Mouse (Mus musculus) forebrain, embryonic 11.5 days (tissue): Measurements from ENCODE around the gene Gm266. TPM values are rescaled to one million over a fixed set of nuclear protein-coding genes. Genes with fewer than 3 reads are reported as not detected.

ENCODE experiments used
- ATAC-seq: fragments of 200-750 bp; cut with Nextera tagmentation; replicated peaks from 2 replicates; pipeline ENCODE4 v1.8.0; 2017; ENCODE audit warnings: moderate TSS enrichment; ENCODE audit not compliant: low FRiP score
- DNase-seq: peaks from one replicate; pipeline ENCODE4 v3.0.0-alpha.2; 2017; ENCODE audit warnings: low spot score
- H3K27ac ChIP-seq: fragments of 300-500 bp; sonication (generic); 2 replicates; pipeline ENCODE4 v1.5.1; 2014; ENCODE audit warnings: low read depth, low read length
- H3K27me3 ChIP-seq: fragments of 300-500 bp; sonication (generic); 2 replicates; pipeline ENCODE4 v1.6.1; 2014; ENCODE audit warnings: mild to moderate bottlenecking, low read length, mixed read lengths; ENCODE audit not compliant: control insufficient read depth, insufficient read depth
- H3K36me3 ChIP-seq: fragments of 300-500 bp; sonication (generic); 2 replicates; pipeline ENCODE4 v1.6.1; 2014; ENCODE audit warnings: mild to moderate bottlenecking, low read length, moderate library complexity, mixed read lengths; ENCODE audit not compliant: control insufficient read depth, insufficient read depth
- H3K4me1 ChIP-seq: fragments of 300-500 bp; sonication (generic); replicated peaks from 2 replicates; pipeline ENCODE4 v1.6.1; 2014; ENCODE audit warnings: low read length, mixed read lengths; ENCODE audit not compliant: control insufficient read depth, insufficient read depth
- H3K4me2 ChIP-seq: fragments of 300-500 bp; sonication (generic); 2 replicates; pipeline ENCODE4 v1.6.1; 2014; ENCODE audit warnings: low read depth, mild to moderate bottlenecking, low read length, moderate library complexity, mixed read lengths; ENCODE audit not compliant: severe bottlenecking
- H3K4me3 ChIP-seq: fragments of 300-500 bp; sonication (generic); 2 replicates; pipeline ENCODE4 v1.5.1; 2014; ENCODE audit warnings: low read depth, low read length
- H3K9ac ChIP-seq: fragments of 300-500 bp; sonication (generic); 2 replicates; pipeline ENCODE4 v1.6.1; 2014; ENCODE audit warnings: low read length
- H3K9me3 ChIP-seq: fragments of 300-500 bp; sonication (generic); 2 replicates; pipeline ENCODE4 v1.6.1; 2016; ENCODE audit warnings: low read length, mixed read lengths; ENCODE audit not compliant: control insufficient read depth
- WGBS: fragments of 180-500 bp; shearing (Covaris S2); extraction: QIAGEN DNeasy Blood & Tissue Kit; methylation state at CpG from one replicate; pipeline ENCODE4 v1.1.7; 2014; 5-methylcytosine and 5-hydroxymethylcytosine counted together
- polyA plus RNA-seq: library from polyadenylated mRNA; unstranded; fragments of >200 nt; fragmentation: Nextera tagmentation; extraction: Ambion mirVana; gene quantifications from 2 replicates; pipeline ENCODE4 v1.2.1, GENCODE M21; 2014

Gene Gm266
- polyA plus RNA-seq, 1 experiment from 2014 or later: 4.7 TPM

GRCm38 (mm10) chr12:111519821-111520220 lies 34.2 kb upstream of the Gm266 start:
- ATAC-seq (no peak), DNase-seq (no peak)
- no peak overlapping the region for H3K9ac ChIP-seq
- H3K4me3 ChIP-seq: no peak overlapping the region
- H3K9me3 ChIP-seq: peaks cover 4% of the 10 kb centered on the region; the same call in 1 of the 2 replicates
- H3K27ac ChIP-seq: no peak overlapping the region
- H3K4me1 ChIP-seq: no peaks in the 10 kb centered on the region
- no peaks in the 10 kb centered on the region for H3K27me3 ChIP-seq
- 75% methylated on average over 5 of the region's 5 CpGs for WGBS
- H3K36me3 ChIP-seq: no peaks in the 10 kb centered on the region
- H3K4me2 ChIP-seq: no peak overlapping the region

DNA sequence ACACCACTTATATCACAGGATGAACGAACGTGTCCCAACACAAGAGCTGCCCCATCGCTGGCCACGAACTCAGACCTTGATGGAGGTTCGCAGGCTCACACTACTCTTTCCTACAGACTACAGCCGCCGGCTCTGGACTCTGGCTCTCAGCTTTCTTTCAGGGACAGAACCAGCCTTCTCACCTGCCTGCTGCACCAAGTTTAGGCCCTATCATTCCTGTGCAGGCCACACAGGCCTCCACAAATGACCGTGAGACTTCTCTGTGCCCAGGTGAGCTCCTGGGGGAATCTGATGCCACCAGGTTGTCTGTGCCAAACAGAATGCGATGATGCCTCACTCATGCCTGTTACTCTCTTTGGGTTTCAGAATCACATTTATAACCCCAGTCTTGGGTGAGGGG lies 32.8 kb upstream of the Gm266 start:
- Histone ChIP-seq H3K4me3 (no peak overlapping the region), H3K9me3 (peaks cover 4% of the 10 kb centered on the region; the same call in 1 of the 2 replicates), H3K36me3 (no peaks in the 10 kb centered on the region), H3K4me2 (no peak overlapping the region), H3K27me3 (no peaks in the 10 kb centered on the region), H3K9ac (no peak overlapping the region), H3K27ac (no peak overlapping the region), H3K4me1 (no peaks in the 10 kb centered on the region)
- WGBS: 92% methylated on average over 9 of the region's 9 CpGs
- no peak for DNase-seq
- ATAC-seq: no peak

- ATAC-seq (no peak), DNase-seq (no peak)
- H3K4me1 ChIP-seq: no peaks in the 10 kb centered on the region
- H3K9ac ChIP-seq: no peak overlapping the region
- no peak overlapping the region for H3K27ac ChIP-seq
- H3K9me3 ChIP-seq: peaks cover 4% of the 10 kb centered on the region; the same call in 1 of the 2 replicates
- WGBS: 72% methylated on average over 4 of the region's 4 CpGs
- H3K27me3 ChIP-seq: no peaks in the 10 kb centered on the region
- H3K36me3 ChIP-seq: no peaks in the 10 kb centered on the region
- no peak overlapping the region for H3K4me2 ChIP-seq
- H3K4me3 ChIP-seq: no peak overlapping the region
These were observed 32.3 kb upstream of the Gm266 start for GRCm38 (mm10) chr12:111517901-111518300.

GRCm38 (mm10) chr12:111516826-111517225 lies 31.2 kb upstream of the Gm266 start:
- Histone ChIP-seq H3K36me3 (no peaks in the 10 kb centered on the region), H3K9me3 (peaks cover 2% of the 10 kb centered on the region; the same call in 1 of the 2 replicates), H3K4me3 (no peak overlapping the region), H3K27me3 (no peaks in the 10 kb centered on the region), H3K27ac (no peak overlapping the region), H3K4me2 (no peak overlapping the region), H3K4me1 (no peaks in the 10 kb centered on the region), H3K9ac (no peak overlapping the region)
- no peak for DNase-seq
- WGBS: 89% methylated on average over 6 of the region's 6 CpGs
- ATAC-seq: no peak

DNA sequence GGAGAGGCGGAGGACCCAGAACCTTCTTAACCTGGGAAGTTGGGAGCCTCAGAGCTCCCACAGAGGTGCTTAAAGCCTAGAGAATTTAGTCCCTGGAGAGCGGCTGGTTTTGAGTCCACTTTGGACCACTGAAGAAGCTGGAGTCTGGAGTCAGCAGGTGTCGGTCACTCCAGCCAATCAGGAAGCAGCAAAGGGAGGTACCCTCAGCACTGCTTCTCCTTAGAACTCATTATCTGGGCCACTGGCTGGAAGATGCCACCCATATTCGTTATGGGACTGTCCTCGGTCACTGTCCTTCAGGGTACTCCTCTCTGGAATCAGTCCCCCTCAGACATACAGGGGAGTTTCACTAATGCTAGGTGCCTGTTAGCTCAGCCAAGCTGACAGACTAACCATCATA lies 30.3 kb upstream of the Gm266 start:
- H3K9me3 ChIP-seq: no peaks in the 10 kb centered on the region
- ATAC-seq: no peak
- H3K4me3 ChIP-seq: no peak overlapping the region
- H3K27me3 ChIP-seq: no peaks in the 10 kb centered on the region
- DNase-seq: no peak
- no peak overlapping the region for H3K27ac ChIP-seq
- H3K4me2 ChIP-seq: no peak overlapping the region
- WGBS: 89% methylated on average over 5 of the region's 5 CpGs
- H3K9ac ChIP-seq: no peak overlapping the region
- H3K36me3 ChIP-seq: no peaks in the 10 kb centered on the region
- no peaks in the 10 kb centered on the region for H3K4me1 ChIP-seq

DNA sequence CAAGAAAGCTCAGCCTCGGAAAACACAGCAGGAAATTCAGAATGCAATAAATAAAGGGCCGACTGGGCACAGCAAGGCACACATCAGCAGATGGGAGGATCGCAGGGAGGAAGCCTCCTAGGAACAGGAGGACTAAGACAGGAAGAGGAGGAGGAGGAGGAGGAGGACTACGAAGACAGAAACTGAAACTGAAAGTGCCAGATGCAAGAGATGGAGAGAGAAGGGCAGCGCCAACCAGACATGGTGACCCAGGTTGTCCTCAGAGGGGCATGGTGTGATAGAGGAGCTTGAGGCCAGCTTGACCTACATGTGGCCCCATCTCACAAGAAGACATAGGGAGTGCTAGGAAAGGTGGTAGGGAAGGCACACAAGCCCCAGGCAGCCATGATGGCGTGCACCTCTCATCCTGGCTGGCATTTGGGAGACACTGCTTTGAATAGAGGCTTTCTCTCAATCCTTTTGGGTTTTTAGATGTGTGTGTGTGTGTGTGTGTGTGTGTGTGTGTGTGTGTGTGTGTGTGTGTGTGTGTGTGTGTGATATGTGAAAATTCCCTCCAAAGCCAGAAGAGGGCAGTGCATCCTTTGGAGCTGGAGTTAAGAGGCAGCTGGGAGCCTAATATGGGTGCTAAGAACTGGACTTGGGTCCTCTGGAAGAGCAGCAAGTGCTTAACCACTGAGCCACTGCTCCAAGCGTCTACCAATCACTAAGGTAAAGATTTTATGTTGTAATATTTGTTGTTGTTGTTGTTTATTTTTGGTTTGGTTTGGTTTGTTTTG lies 29.4 kb upstream of the Gm266 start:
- DNase-seq: no peak
- ATAC-seq: no peak
- Histone ChIP-seq H3K9ac (no peak overlapping the region), H3K27me3 (no peaks in the 10 kb centered on the region), H3K27ac (no peak overlapping the region), H3K4me1 (no peaks in the 10 kb centered on the region), H3K4me2 (no peak overlapping the region), H3K36me3 (no peaks in the 10 kb centered on the region), H3K9me3 (no peaks in the 10 kb centered on the region), H3K4me3 (no peak overlapping the region)
- WGBS: 85% methylated on average over 7 of the region's 7 CpGs

DNA sequence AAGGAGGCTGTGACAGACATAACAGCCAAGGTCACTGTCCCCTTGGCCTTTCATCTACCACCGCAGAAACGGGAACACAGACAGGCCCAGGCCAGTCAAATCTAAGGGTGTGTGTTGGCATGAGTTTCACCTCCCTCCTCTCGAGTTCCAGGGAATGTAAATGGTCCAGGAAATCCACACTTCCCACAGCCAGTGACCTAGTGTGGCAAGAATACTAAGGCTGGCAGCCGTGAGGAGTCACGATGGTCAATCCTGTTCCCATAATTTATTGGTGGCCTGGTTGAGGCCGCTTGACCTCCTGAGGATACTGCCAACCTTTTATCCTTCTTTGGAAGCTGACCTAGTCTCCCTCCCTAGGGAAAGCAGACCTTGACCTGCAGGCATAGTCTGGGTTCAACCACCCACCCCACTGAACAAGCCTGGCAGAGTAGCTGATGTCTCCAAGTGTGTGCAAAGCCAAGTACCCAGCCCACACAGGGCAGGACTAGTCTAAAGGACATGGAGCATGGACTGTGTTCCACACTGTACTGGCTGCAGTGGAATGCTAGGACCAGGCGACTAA lies 28.7 kb upstream of the Gm266 start:
- H3K4me2 ChIP-seq: no peak overlapping the region
- no peak overlapping the region for H3K9ac ChIP-seq
- H3K4me3 ChIP-seq: no peak overlapping the region
- no peaks in the 10 kb centered on the region for H3K36me3 ChIP-seq
- no peaks in the 10 kb centered on the region for H3K4me1 ChIP-seq
- DNase-seq (no peak), ATAC-seq (no peak)
- H3K9me3 ChIP-seq: no peaks in the 10 kb centered on the region
- no peak overlapping the region for H3K27ac ChIP-seq
- no peaks in the 10 kb centered on the region for H3K27me3 ChIP-seq
- WGBS: 76% methylated on average over 7 of the region's 7 CpGs

- WGBS: 82% methylated on average over 5 of the region's 5 CpGs
- no peak for DNase-seq
These were observed 28.1 kb upstream of the Gm266 start for GRCm38 (mm10) chr12:111513673-111514072.

DNA sequence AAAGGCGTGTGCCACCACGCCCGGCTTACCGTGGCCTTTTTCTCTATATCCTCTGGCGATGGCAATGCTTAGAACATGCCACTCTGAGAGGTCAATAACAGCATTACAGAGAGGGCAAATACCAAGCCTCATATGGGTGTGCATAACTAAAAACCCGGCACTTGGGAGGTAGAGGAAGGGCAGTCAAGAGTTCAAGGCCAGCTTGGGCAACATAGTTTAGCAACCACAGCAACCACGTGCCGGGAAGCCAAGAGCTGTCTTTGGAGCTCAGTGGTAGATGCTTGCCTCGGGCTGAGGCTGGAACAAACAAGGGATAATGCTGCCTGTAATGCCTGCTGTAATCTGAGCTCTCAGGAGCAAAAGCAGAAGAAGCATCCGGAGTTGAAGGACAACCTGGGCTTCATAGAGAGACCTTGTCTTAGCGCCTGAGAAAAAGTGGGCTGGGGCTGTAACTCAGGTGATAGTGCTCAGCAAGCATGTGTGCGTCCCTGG lies 27.0 kb upstream of the Gm266 start:
- Histone ChIP-seq H3K9ac (no peak overlapping the region), H3K27me3 (no peaks in the 10 kb centered on the region), H3K4me1 (no peaks in the 10 kb centered on the region), H3K36me3 (no peaks in the 10 kb centered on the region), H3K9me3 (no peaks in the 10 kb centered on the region), H3K27ac (no peak overlapping the region), H3K4me3 (no peak overlapping the region), H3K4me2 (no peak overlapping the region)
- DNase-seq (no peak), ATAC-seq (no peak)
- 91% methylated on average over 12 of the region's 12 CpGs for WGBS

More at GRCm38 (mm10) chr12:111513673-111514072, 28.1 kb upstream of the Gm266 start:
- ATAC-seq: no peak
- no peaks in the 10 kb centered on the region for H3K4me1 ChIP-seq
- no peak overlapping the region for H3K27ac ChIP-seq
- H3K27me3 ChIP-seq: no peaks in the 10 kb centered on the region
- no peak overlapping the region for H3K4me3 ChIP-seq
- H3K9me3 ChIP-seq: no peaks in the 10 kb centered on the region
- no peaks in the 10 kb centered on the region for H3K36me3 ChIP-seq
- no peak overlapping the region for H3K9ac ChIP-seq
- no peak overlapping the region for H3K4me2 ChIP-seq
